Mouse (Mus musculus): ENCODE results near the gene Aldh8a1.

GRCm38 (mm10) chr10:21357986-21358385 lies 19.1 kb upstream of the Aldh8a1 start:
- TF ChIP-seq CTCF (IDR thresholded peaks at IDR 0.05; ENCODE audit: borderline replicate concordance, control insufficient read depth, extremely low read depth, insufficient read depth, low read length, poor library complexity) = no peak
- no peak for TF ChIP-seq POLR2A (IDR thresholded peaks at IDR 0.05; ENCODE audit: control insufficient read depth, extremely low read depth, insufficient read depth, low read length, poor library complexity)
